Mouse (Mus musculus): ENCODE data around the gene Gm6040. TPM values are rescaled to one million over a fixed set of nuclear protein-coding genes. Genes with fewer than 3 reads are reported as not detected.

Gene Gm6040
- not detected in 2 replicates for polyA plus RNA-seq (2014; fragmentation: Nextera tagmentation; extraction: Ambion mirVana)

DNA sequence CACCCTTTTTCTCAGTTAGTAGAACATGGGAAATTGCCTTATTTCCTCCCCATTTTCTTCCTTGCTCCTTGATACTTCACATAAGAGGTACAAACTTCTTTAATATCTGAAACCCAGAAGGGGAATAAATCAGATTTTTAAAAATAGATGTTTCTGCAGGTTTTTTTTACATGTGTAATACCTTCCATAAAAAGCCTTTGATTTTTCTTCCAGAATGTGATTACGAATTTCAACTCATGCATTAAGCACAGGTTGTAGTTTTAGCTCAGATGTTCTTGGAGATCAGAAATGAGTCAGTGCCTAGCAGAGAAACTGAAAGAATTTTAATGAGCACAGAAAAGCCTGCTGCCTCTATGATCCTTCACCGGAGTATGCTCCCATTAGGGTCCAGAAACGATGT is at the start of gene Gm6040:
Gm6040 (minus strand) TSS at position 101 of the 400 bp plus-strand sequence.
- ATAC-seq (ENCODE audit: insufficient number of reproducible peaks, insufficient read depth, low FRiP score, low read depth): no peak
- H3K27ac ChIP-seq (replicated peaks in 1 of 2; ENCODE audit: control insufficient read depth in 1 of 2, insufficient read depth in 1 of 2, low read depth in 2 of 2, low read length in 2 of 2): no peak within 1 kb of the TSS
- WGBS: 66% methylated on average over 3 of the region's 3 CpGs

DNA sequence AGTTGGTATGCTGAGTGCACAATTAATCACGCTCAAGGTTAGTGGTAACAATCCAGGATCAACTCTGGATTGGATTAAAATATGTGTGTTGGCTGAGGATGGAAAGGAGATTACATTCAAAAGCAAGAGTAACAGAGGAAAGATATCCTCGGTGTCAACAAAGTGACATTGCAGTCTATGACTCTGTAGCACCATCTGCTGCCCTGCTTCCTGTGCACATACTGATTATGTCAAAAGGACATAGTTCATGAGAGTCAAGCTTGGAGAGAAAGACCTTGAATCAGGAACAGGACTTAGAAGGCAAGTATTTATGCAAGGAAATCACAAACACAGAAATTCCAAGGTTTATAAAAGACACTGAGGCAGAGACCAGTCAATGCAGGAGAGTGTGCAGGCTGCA is 42.7 kb upstream of the Gm6040 start:
- Histone ChIP-seq H3K4me2 (ENCODE audit: low read length) (no peak overlapping the region), H3K4me3 (ENCODE audit: control insufficient read depth in 1 of 2, insufficient read depth in 1 of 2, low read depth in 1 of 2, low read length in 2 of 2) (no peak overlapping the region), H3K27ac (replicated peaks in 1 of 2; ENCODE audit: control insufficient read depth in 1 of 2, insufficient read depth in 1 of 2, low read depth in 2 of 2, low read length in 2 of 2) (no peak overlapping the region), H3K27me3 (ENCODE audit: control insufficient read depth, insufficient read depth, low read length) (no peaks in the 10 kb centered on the region), H3K36me3 (ENCODE audit: control insufficient read depth, insufficient read depth, low read length) (no peaks in the 10 kb centered on the region), H3K4me1 (ENCODE audit: control insufficient read depth in 2 of 2, insufficient read depth in 2 of 2, low read length in 2 of 2) (no peaks in the 10 kb centered on the region), H3K9ac (ENCODE audit: low read length) (no peak overlapping the region), H3K9me3 (ENCODE audit: control insufficient read depth, low read length) (no peaks in the 10 kb centered on the region; the same call in none of the 2 replicates)
- WGBS: 60% methylated on average over 2 of the region's 2 CpGs
- ATAC-seq (ENCODE audit: insufficient number of reproducible peaks, insufficient read depth, low FRiP score, low read depth): no peak

More for the DNA sequence above, at the start of gene Gm6040:
- H3K4me1 ChIP-seq (ENCODE audit: control insufficient read depth in 2 of 2, insufficient read depth in 2 of 2, low read length in 2 of 2): no peaks in the 10 kb centered on the region
- 0 out of 2 replicates have a peak, but pooled peaks cover 4% of the 10 kb centered on the region for H3K9me3 ChIP-seq (ENCODE audit: control insufficient read depth, low read length)
- no peaks in the 10 kb centered on the region for H3K27me3 ChIP-seq (ENCODE audit: control insufficient read depth, insufficient read depth, low read length)
- H3K36me3 ChIP-seq (ENCODE audit: control insufficient read depth, insufficient read depth, low read length): no peaks in the 10 kb centered on the region
- H3K4me3 ChIP-seq (ENCODE audit: control insufficient read depth in 1 of 2, insufficient read depth in 1 of 2, low read depth in 1 of 2, low read length in 2 of 2): no peak within 1 kb of the TSS
- H3K9ac ChIP-seq (ENCODE audit: low read length): no peak within 1 kb of the TSS
- no peak within 1 kb of the TSS for H3K4me2 ChIP-seq (ENCODE audit: low read length)

DNA sequence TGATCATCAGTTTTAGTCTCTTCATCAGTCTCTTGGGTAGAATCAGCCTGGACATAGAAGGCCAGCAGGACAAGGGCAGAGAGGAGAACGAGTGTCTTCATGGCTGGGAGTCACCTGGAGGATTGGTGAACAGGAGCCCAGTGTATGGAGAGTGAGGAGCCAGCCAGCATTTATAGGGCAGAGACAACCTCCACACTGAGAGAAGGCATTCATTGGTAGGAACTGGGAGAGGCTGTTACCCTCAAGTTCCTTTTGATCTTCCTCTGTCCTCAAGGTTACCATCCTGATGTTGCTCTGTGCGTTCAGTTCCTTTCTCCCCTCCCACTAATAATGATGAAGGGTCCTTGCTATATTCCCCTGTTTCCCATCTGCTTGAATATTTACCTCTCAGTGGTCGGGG is 22.7 kb upstream of the Gm6040 start, which contains the start of gene AY761185:
AY761185 (minus strand) TSS at position 101 of the 400 bp plus-strand sequence.
- Histone ChIP-seq H3K4me1 (ENCODE audit: control insufficient read depth in 2 of 2, insufficient read depth in 2 of 2, low read length in 2 of 2) (no peaks in the 10 kb centered on the region), H3K4me2 (ENCODE audit: low read length) (no peak within 1 kb of the TSS), H3K9me3 (ENCODE audit: control insufficient read depth, low read length) (0 out of 2 replicates have a peak, but pooled peaks cover 8% of the 10 kb centered on the region), H3K27me3 (ENCODE audit: control insufficient read depth, insufficient read depth, low read length) (no peaks in the 10 kb centered on the region), H3K4me3 (ENCODE audit: control insufficient read depth in 1 of 2, insufficient read depth in 1 of 2, low read depth in 1 of 2, low read length in 2 of 2) (no peak within 1 kb of the TSS), H3K9ac (ENCODE audit: low read length) (no peak within 1 kb of the TSS), H3K27ac (replicated peaks in 1 of 2; ENCODE audit: control insufficient read depth in 1 of 2, insufficient read depth in 1 of 2, low read depth in 2 of 2, low read length in 2 of 2) (no peak within 1 kb of the TSS), H3K36me3 (ENCODE audit: control insufficient read depth, insufficient read depth, low read length) (no peaks in the 10 kb centered on the region)
- 66% methylated on average over 3 of the region's 3 CpGs for WGBS
- no peak for ATAC-seq (ENCODE audit: insufficient number of reproducible peaks, insufficient read depth, low FRiP score, low read depth)

DNA sequence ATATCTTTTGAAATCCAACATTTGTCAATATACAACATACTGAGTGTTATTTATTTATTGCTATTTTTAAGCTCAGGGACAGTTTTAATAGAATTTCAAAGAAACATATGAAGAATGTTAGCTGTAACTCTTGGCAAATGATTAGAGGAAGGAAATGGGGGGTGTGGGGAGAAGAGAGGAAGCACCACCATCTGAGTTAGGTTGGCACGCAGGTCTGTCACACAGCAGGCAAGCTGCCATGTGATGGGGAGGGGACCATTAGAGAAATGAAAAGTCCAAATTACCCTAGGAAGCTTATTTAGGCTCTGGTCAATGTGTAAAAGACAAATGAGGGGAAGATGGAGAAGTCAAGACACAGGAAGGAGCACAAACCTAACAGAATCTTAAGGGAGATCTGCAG is 9.6 kb downstream of the Gm6040 start:
- no peak for ATAC-seq (ENCODE audit: insufficient number of reproducible peaks, insufficient read depth, low FRiP score, low read depth)
- H3K36me3 ChIP-seq (ENCODE audit: control insufficient read depth, insufficient read depth, low read length): no peaks in the 10 kb centered on the region
- H3K9ac ChIP-seq (ENCODE audit: low read length): no peak overlapping the region
- H3K4me1 ChIP-seq (ENCODE audit: control insufficient read depth in 2 of 2, insufficient read depth in 2 of 2, low read length in 2 of 2): no peaks in the 10 kb centered on the region
- no peaks in the 10 kb centered on the region for H3K9me3 ChIP-seq (ENCODE audit: control insufficient read depth, low read length)
- no peaks in the 10 kb centered on the region for H3K27me3 ChIP-seq (ENCODE audit: control insufficient read depth, insufficient read depth, low read length)
- H3K27ac ChIP-seq (replicated peaks in 1 of 2; ENCODE audit: control insufficient read depth in 1 of 2, insufficient read depth in 1 of 2, low read depth in 2 of 2, low read length in 2 of 2): no peak overlapping the region
- no peak overlapping the region for H3K4me3 ChIP-seq (ENCODE audit: control insufficient read depth in 1 of 2, insufficient read depth in 1 of 2, low read depth in 1 of 2, low read length in 2 of 2)
- H3K4me2 ChIP-seq (ENCODE audit: low read length): no peak overlapping the region
- 71% methylated on average over 1 of the region's 1 CpGs for WGBS

DNA sequence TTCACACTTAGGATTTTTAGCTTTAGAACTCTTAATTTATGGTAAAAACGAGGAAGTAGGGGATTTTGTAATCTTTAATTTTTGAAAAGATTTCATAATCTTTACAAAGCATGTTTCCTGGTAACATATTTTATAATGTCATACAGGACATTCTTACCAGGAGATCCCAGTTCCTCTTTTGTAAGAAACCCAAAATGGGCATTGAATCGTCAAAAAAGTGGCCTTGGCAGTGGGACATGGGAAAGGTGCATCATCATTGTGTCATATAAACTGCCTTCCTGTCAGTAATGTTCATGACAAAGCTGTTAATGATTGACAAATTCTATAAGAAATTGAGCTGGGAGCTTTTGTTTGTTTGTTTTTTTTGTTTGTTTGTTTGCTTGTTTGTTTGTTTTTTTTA is 13.6 kb downstream of the Gm6040 start:
- no peak overlapping the region for H3K9ac ChIP-seq (ENCODE audit: low read length)
- H3K9me3 ChIP-seq (ENCODE audit: control insufficient read depth, low read length): 0 out of 2 replicates have a peak, but pooled peaks cover 2% of the 10 kb centered on the region
- H3K4me1 ChIP-seq (ENCODE audit: control insufficient read depth in 2 of 2, insufficient read depth in 2 of 2, low read length in 2 of 2): no peaks in the 10 kb centered on the region
- no peak for ATAC-seq (ENCODE audit: insufficient number of reproducible peaks, insufficient read depth, low FRiP score, low read depth)
- no peaks in the 10 kb centered on the region for H3K27me3 ChIP-seq (ENCODE audit: control insufficient read depth, insufficient read depth, low read length)
- 56% methylated on average over 2 of the region's 2 CpGs for whole genome bisulfite sequencing
- H3K36me3 ChIP-seq (ENCODE audit: control insufficient read depth, insufficient read depth, low read length): no peaks in the 10 kb centered on the region
- H3K4me2 ChIP-seq (ENCODE audit: low read length): no peak overlapping the region
- no peak overlapping the region for H3K4me3 ChIP-seq (ENCODE audit: control insufficient read depth in 1 of 2, insufficient read depth in 1 of 2, low read depth in 1 of 2, low read length in 2 of 2)
- H3K27ac ChIP-seq (replicated peaks in 1 of 2; ENCODE audit: control insufficient read depth in 1 of 2, insufficient read depth in 1 of 2, low read depth in 2 of 2, low read length in 2 of 2): no peak overlapping the region

DNA sequence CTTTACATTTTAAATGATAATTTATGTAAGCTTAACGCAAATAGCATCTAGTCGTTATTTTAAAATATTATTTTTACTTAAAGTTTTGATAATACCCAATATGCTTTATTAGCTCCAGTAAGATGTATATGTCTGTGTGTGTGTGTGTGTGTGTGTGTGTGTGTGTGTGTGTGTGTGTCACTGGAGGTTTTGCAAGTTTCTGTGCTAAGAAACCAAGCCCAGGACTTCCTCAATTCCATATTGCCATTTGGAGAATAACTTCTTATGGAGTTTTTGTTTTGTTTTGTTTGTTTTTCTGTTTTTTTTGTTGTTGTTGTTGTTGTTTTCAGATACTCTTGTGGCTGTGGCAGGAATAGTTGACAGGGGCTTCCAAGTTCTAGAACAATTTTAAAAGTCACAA is 14.8 kb downstream of the Gm6040 start:
- no peak overlapping the region for H3K9ac ChIP-seq (ENCODE audit: low read length)
- H3K4me3 ChIP-seq (ENCODE audit: control insufficient read depth in 1 of 2, insufficient read depth in 1 of 2, low read depth in 1 of 2, low read length in 2 of 2): no peak overlapping the region
- H3K36me3 ChIP-seq (ENCODE audit: control insufficient read depth, insufficient read depth, low read length): no peaks in the 10 kb centered on the region
- H3K27me3 ChIP-seq (ENCODE audit: control insufficient read depth, insufficient read depth, low read length): no peaks in the 10 kb centered on the region
- no peaks in the 10 kb centered on the region for H3K4me1 ChIP-seq (ENCODE audit: control insufficient read depth in 2 of 2, insufficient read depth in 2 of 2, low read length in 2 of 2)
- H3K27ac ChIP-seq (replicated peaks in 1 of 2; ENCODE audit: control insufficient read depth in 1 of 2, insufficient read depth in 1 of 2, low read depth in 2 of 2, low read length in 2 of 2): no peak overlapping the region
- H3K9me3 ChIP-seq (ENCODE audit: control insufficient read depth, low read length): 0 out of 2 replicates have a peak, but pooled peaks cover 2% of the 10 kb centered on the region
- ATAC-seq (ENCODE audit: insufficient number of reproducible peaks, insufficient read depth, low FRiP score, low read depth): no peak
- 75% methylated on average over 2 of the region's 2 CpGs for WGBS
- H3K4me2 ChIP-seq (ENCODE audit: low read length): no peak overlapping the region

DNA sequence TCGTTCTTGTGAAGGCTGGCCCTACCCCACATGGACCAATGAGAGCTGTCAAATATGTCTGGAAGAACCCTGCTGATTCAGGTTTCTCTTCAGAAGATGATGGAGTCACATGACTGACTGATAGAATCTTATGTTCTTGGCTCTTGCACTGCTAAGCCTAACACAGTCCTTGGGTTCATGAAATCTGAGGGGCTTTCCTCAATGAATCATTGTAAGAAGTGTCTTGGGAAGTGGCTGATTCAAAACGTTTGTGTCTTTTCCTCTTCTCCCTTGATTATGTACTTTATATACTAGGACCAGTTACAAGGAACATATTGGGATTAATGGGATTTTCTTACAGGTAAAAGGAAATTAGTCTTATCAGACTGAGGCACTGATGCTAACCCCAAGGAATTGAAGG is 19.3 kb downstream of the Gm6040 start, which contains the start of gene Gm15056:
Gm15056 (minus strand) TSS at position 101 of the 400 bp plus-strand sequence.
- no peaks in the 10 kb centered on the region for H3K27me3 ChIP-seq (ENCODE audit: control insufficient read depth, insufficient read depth, low read length)
- 26% methylated on average over 2 of the region's 2 CpGs for WGBS
- H3K36me3 ChIP-seq (ENCODE audit: control insufficient read depth, insufficient read depth, low read length): no peaks in the 10 kb centered on the region
- H3K4me1 ChIP-seq (ENCODE audit: control insufficient read depth in 2 of 2, insufficient read depth in 2 of 2, low read length in 2 of 2): no peaks in the 10 kb centered on the region
- no peak within 1 kb of the TSS for H3K27ac ChIP-seq (replicated peaks in 1 of 2; ENCODE audit: control insufficient read depth in 1 of 2, insufficient read depth in 1 of 2, low read depth in 2 of 2, low read length in 2 of 2)
- no peak within 1 kb of the TSS for H3K4me2 ChIP-seq (ENCODE audit: low read length)
- ATAC-seq (ENCODE audit: insufficient number of reproducible peaks, insufficient read depth, low FRiP score, low read depth): no peak
- H3K9me3 ChIP-seq (ENCODE audit: control insufficient read depth, low read length): 0 out of 2 replicates have a peak, but pooled peaks cover 5% of the 10 kb centered on the region
- H3K9ac ChIP-seq (ENCODE audit: low read length): no peak within 1 kb of the TSS
- H3K4me3 ChIP-seq (ENCODE audit: control insufficient read depth in 1 of 2, insufficient read depth in 1 of 2, low read depth in 1 of 2, low read length in 2 of 2): no peak within 1 kb of the TSS

DNA sequence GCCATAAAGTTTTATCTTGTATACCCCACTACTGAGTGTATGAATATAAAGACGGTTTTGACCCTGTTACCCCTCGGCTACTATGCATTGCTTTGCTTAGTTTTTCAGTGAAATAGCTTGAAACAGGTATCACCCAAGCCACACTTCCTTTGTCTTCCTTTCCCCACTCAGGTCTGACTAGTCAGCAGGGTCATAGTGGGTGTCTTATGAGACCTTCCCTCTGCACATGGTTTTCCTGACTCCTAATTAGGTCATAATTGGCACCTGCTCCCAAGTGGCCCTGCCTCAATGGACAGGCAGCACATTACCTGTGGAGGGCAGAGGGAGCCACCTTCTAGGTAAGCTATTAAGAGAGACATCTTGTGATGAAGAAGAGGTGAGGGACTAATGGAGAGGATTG is 29.5 kb downstream of the Gm6040 start, which contains the start of gene Defb33:
Defb33 (plus strand) TSS at position 301 of the 400 bp plus-strand sequence.
- no peaks in the 10 kb centered on the region for H3K36me3 ChIP-seq (ENCODE audit: control insufficient read depth, insufficient read depth, low read length)
- H3K4me2 ChIP-seq (ENCODE audit: low read length): no peak within 1 kb of the TSS
- 72% methylated on average over 2 of the region's 2 CpGs for WGBS
- ATAC-seq (ENCODE audit: insufficient number of reproducible peaks, insufficient read depth, low FRiP score, low read depth): no peak
- no peaks in the 10 kb centered on the region for H3K27me3 ChIP-seq (ENCODE audit: control insufficient read depth, insufficient read depth, low read length)
- no peaks in the 10 kb centered on the region for H3K4me1 ChIP-seq (ENCODE audit: control insufficient read depth in 2 of 2, insufficient read depth in 2 of 2, low read length in 2 of 2)
- no peak within 1 kb of the TSS for H3K27ac ChIP-seq (replicated peaks in 1 of 2; ENCODE audit: control insufficient read depth in 1 of 2, insufficient read depth in 1 of 2, low read depth in 2 of 2, low read length in 2 of 2)
- H3K9me3 ChIP-seq (ENCODE audit: control insufficient read depth, low read length): no peaks in the 10 kb centered on the region
- no peak within 1 kb of the TSS for H3K9ac ChIP-seq (ENCODE audit: low read length)
- H3K4me3 ChIP-seq (ENCODE audit: control insufficient read depth in 1 of 2, insufficient read depth in 1 of 2, low read depth in 1 of 2, low read length in 2 of 2): no peak within 1 kb of the TSS

Data from heart, embryonic 14.5 days (tissue).